Mouse (Mus musculus) hematopoietic stem cell, adult 5-6 weeks (primary cell): ENCODE data around the gene Enho. TPM values are rescaled to one million over a fixed set of nuclear protein-coding genes. Genes with fewer than 3 reads are reported as not detected.

Source experiments
- ATAC-seq, 2 experiments: fragments of 125-278 bp in 1 of 2; replicated peaks in 1 of 2; 2 replicates each; pipeline ENCODE4 v1.8.0; 2016 to 2017; ENCODE audit warnings: inconsistent platforms in 2 of 2, mild to moderate bottlenecking in 2 of 2, moderate number of reproducible peaks in 2 of 2, low read depth in 1 of 2, moderate TSS enrichment in 1 of 2; ENCODE audit not compliant: low FRiP score in 2 of 2, poor library complexity in 2 of 2, severe bottlenecking in 2 of 2, insufficient read depth in 1 of 2, low TSS enrichment in 1 of 2
- total RNA-seq: library from RNA; stranded (forward); fragments of 172-1452, 232-1000 nt; gene quantifications from 2 replicates; pipeline ENCODE4 v1.2.3, GENCODE M21; 2017

Gene Enho
- total RNA-seq, 1 experiment from 2014 or later, result 1.0 TPM

DNA sequence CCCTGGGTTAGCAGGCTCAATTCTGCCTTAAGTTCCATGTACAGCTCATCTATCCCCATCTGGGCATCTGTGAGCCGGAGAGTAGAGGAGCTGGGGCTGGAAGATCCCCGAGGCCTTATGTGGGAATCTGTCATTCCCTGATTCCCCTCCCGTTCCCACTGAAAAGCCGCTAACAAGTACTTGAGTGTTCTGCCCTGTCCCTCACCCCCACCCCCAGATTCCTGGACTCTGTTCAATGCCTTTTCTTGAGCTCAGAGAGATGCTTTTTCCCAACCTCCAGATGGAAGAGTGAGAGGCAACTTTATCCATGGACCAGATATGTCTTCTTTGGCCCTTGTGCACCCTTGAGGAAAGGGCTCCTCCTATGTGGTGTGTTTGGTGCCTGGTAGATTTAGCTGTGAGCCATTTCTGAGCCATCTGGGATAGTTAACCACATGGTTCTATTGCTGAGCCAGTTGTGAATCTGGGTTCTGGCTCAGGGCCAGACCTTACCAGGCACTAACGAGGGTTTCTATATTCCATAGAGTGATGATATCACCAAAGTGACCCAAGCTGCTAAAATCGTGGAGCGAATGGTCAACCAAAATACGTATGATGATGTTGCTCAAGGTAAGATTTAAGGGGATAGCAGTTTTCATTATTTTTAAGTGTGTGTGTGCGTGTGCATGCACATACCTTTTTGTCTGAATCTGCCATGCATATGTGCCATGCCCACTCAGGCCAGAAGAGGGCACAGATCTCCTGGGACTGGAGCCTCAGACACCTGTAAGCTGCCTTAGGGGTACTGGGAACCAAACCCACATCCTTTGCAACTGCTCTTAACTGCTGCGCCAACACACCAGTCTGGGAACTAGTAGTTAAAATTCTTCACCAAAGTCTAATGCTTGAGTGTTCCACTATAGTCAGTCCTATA lies 30.2 kb downstream of the Enho start:
- no peak for ATAC-seq

DNA sequence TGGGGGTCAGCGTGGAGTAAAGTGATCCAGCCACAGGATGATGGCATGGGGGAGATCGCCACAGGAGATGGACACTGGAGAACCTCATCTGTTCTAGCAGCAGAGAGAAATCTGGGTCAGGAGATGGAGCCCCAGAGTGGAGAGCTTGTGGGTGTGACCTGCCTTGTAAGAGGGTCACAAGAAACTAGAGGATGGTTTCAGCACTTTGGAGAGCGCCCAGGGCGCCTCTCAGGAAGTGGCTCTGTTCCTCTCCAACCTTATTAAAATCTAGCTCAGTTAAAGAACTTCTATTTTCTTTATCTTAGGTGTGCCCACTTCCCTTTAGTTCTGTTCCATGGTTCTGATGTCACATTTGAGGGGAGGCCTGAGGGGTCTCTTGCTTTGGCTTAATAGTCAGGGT lies 33.3 kb downstream of the Enho start:
- ATAC-seq, result peak; percentile 67 to 85; a peak in 3 of 4 replicates

DNA sequence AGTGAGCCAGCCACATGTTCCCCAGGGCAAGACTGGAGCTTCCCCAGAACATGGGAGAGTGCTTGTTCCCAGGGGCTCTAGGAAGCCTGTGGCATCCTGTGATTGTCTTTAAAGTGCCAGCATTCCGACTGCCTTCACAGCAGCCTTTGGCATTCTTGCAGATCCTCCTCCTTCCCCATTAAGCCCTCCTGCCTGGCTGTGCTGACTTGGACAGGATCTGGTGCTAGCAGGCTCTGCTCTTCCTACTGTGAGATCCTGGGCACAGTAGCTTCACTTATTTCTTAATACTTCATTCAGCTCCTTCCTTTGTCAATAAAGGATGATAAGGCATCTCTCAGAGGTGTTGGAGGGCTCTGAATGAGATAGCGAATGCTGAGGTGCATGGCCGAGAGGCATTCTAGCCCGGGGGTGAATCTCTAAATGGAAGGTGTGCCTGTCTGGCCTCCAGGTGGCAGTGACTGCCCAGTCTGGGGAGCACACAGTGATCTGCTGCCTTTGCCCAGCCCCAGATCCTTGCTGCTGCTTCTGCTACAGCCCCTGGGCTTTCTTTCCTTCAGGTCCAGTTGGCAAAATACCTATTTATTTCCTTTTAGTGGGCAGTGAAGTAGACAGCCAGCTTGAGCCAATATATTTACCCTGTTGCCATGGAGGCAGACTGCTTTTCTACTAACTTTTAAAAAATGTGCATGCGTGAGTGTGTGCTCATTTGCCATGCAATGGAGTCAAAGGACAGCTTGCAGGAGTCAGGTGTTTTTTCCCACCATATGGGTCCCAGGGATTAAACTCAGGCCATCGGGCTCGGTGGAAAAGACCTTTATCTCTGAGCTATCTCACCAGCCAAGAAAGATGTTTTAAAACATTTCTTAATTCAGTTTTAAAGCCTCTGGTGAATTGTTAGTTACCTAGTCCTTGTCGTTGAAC lies 35.4 kb downstream of the Enho start:
- peak in 1 of 2 experiments; percentile 82; a peak in 2 of 4 replicates for ATAC-seq

DNA sequence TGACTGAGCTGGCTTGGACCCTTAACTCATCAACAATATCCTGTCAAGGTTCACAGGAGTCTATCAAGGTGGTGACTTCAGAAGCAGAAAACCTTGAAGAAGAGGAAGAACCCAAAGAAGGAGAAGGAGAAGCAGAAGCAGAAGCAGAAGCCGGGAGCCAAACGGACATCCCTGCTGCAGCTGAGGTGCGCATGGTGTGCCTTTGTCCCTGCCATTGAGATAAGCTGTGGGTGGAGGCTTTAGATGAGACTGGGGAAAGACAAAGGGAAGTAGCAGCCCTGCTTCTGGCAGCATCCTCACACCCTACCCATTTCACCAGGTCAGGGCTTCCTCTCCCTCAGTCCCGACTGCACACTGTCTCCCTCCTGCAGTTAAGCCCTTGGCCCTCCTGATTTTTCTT lies 37.3 kb downstream of the Enho start:
- ATAC-seq, result no peak

Other genes with a start within 250 kb of the Enho start
- 10.9 and 13.5 TPM in 2 replicates for gene Kif24, start 175.4 kb downstream of the Enho start, total RNA-seq
- 26.6 and 29.1 TPM in 2 replicates for gene Nudt2, start 175.2 kb downstream of the Enho start, total RNA-seq
- 0.20 TPM in 1 of 2 replicates, not detected in the other for gene AI464131, start 137.2 kb downstream of the Enho start, total RNA-seq
- not detected in 2 replicates for gene 1110017D15Rik, start 123.0 kb downstream of the Enho start, total RNA-seq
- gene Fam219a, start 70.8 kb downstream of the Enho start, total RNA-seq, result 1.3 and 2.2 TPM in 2 replicates
- gene Dnaic1, start 70.5 kb downstream of the Enho start, total RNA-seq, result not detected in 2 replicates
- gene Cntfr, start 56.8 kb upstream of the Enho start, total RNA-seq, result not detected in 2 replicates
- gene Il11ra1, start 59.7 kb upstream of the Enho start, total RNA-seq, result 141 and 178 TPM in 2 replicates
- 20.6 and 22.8 TPM in 2 replicates for gene Rpp25l, start 73.2 kb upstream of the Enho start, total RNA-seq
- gene Dctn3, start 82.8 kb upstream of the Enho start, total RNA-seq, result 32.8 and 62.5 TPM in 2 replicates
- gene Arid3c, start 90.8 kb upstream of the Enho start, total RNA-seq, result not detected in 2 replicates
- gene Galt, start 114.9 kb upstream of the Enho start, total RNA-seq, result 45.2 and 55.0 TPM in 2 replicates
- gene Sigmar1, start 115.8 kb upstream of the Enho start, total RNA-seq, result 47.3 and 60.0 TPM in 2 replicates
- 17.0 and 36.8 TPM in 2 replicates for gene Ccl27a, start 133.9 kb upstream of the Enho start, total RNA-seq